Mouse (Mus musculus) left cerebral cortex, adult 8-10 months (tissue): ENCODE results near the gene Gal3st2c. TPM values are rescaled to one million over a fixed set of nuclear protein-coding genes. Genes with fewer than 3 reads are reported as not detected.

Experiments used
- DNase-seq, 2 experiments: peaks; one replicate each; pipeline ENCODE4 v3.0.0; 2022; ENCODE audit warnings: low spot score in 2 of 2
- total RNA-seq, 4 experiments: library from RNA; stranded (reverse); gene quantifications; 2 replicates each; pipeline ENCODE4 v1.2.4; 2022

The Gal3st2c gene
- total RNA-seq, 4 experiments from 2014 or later: 0.07 to 0.12 TPM; not detected in 2

DNA sequence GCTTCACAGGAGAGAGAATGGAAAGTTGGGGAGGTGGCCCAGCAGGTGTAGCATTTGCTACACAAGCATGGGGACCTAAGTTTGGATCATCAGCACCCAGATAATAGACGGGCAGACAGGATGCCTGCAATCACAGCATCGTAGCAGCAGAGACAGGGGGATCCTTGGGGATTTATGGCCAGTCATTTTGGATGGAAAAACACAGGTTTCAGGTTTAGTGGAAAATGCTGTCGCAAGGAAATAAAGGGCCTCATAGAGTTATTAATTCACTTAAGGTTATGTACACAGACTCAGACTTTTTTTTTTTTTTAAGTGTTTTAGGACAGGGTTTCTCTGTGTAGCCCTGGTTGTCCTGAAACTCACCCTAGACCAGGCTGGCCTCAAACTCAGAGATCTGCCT, 55.2 kb downstream of the Gal3st2c start:
- DNase-seq: no peak

GRCm38 (mm10) chr1:94046544-94046943, 56.2 kb downstream of the Gal3st2c start:
- DNase-seq: no peak

DNA sequence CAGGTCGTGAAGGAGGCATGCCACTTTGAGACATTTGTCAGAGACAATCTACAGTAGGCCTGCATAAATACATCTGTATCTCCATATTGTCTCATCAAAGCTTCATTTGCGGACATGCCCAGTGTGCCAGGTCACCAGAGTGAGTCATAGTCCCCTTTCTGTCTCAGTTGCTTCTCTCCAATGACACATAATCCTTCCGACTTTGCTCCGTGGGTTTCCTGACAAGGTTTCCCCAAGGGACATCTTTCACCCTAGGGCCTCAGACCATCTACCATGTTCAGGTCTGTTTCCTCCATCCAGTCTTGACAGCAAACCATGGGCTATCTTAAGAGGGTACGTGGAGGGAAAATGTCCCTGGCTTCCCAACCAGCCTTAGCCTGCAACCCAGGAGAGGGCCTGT, 60.8 kb downstream of the Gal3st2c start:
- peak in 1 of 2 experiments; percentile 4 for DNase-seq

DNA sequence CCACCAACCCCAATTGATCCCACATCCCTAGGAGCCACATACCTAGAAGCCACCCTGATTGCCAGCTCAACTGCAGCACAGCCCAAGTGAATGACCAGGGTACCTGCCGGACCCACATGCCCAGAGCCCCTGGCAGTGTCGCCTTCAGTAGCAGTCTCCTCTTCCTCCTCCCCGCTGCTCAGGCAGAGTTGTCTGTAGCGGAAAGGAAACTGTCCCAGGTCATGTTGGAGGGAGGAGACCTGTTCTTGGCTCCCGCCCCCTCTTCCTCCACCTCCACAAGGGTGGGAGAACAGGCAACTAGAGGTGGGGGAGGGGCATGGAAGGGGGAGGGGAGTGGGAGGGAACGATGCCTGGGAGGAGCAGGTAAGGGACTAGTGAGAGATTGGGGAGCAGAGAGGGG, 62.1 kb downstream of the Gal3st2c start, which contains the start of gene Pdcd1:
Gene Pdcd1 (minus strand): TSS at position 181 of the 400 bp plus-strand sequence.
- peak in 1 of 2 experiments; percentile 12 for DNase-seq

GRCm38 (mm10) chr1:94053530-94054216, 63.4 kb downstream of the Gal3st2c start:
- DNase-seq: peak; percentile 23 to 88

DNA sequence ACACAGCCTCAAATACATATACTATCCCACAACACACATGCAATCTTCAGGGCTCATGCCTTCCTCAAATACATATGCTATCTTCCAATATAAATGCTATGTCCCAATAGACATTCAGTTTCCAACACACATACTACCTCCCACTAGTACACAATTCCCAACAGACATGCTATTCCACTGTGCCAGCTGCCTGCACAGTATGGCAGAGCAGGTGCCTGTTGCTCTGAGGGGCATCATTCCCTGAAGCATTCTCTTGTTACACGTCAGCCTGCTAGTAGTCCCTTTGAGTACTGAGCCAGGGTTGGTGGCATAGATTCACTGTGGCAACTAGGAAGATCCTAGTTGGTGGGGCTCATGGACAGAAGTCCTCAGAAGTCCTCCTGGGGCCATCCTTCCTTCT, 64.2 kb downstream of the Gal3st2c start:
- peak in 1 of 2 experiments; percentile 5 for DNase-seq

GRCm38 (mm10) chr1:94055966-94056365, 65.7 kb downstream of the Gal3st2c start:
- peak in 1 of 2 experiments; percentile 6 for DNase-seq

- peak in 1 of 2 experiments; percentile 0 for DNase-seq
These were observed 67.1 kb downstream of the Gal3st2c start for GRCm38 (mm10) chr1:94057401-94057800.

- DNase-seq: peak in 1 of 2 experiments; percentile 0
These were observed 68.0 kb downstream of the Gal3st2c start for GRCm38 (mm10) chr1:94058281-94058680.

Other genes starting within 250 kb of the Gal3st2c start
- gene Atg4b, start 239.0 kb upstream of the Gal3st2c start, total RNA-seq: 10 to 100 TPM; 77.7 to 85.0 (median 79.6) TPM
- gene Thap4, start 235.6 kb upstream of the Gal3st2c start, total RNA-seq: 10 to 100 TPM; 33.6 to 45.6 (median 42.1) TPM
- gene Dtymk, start 188.6 kb upstream of the Gal3st2c start, total RNA-seq: 10 to 100 TPM; 45.2 to 50.9 (median 46.1) TPM
- 10 to 100 TPM; 11.8 to 14.5 (median 13.9) TPM for gene Ing5, start 186.5 kb upstream of the Gal3st2c start, total RNA-seq
- gene D2hgdh, start 165.6 kb upstream of the Gal3st2c start, total RNA-seq: 10 to 100 TPM; 11.0 to 18.3 (median 15.6) TPM
- gene Gal3st2, start 129.2 kb upstream of the Gal3st2c start, total RNA-seq: under 1 TPM in 2 of 4 experiments, not detected in 2; 0.13 to 0.14 TPM
- under 1 TPM; 0.16 to 0.41 (median 0.34) TPM for gene Gal3st2b, start 72.2 kb upstream of the Gal3st2c start, total RNA-seq
- gene Neu4, start 29.9 kb downstream of the Gal3st2c start, total RNA-seq: 1 to 10 TPM; 4.7 to 9.3 (median 6.2) TPM
- 1 to 10 TPM in 2 of 4 experiments, under 1 TPM in 1, not detected in 1; 0.49 to 3.6 (median 2.9) TPM for gene Pdcd1, start 62.0 kb downstream of the Gal3st2c start, total RNA-seq